31 mouse cellular contexts compared by ENCODE assay signal in genomic region chr13:8467591-8468366, GRCm38 (mm10).
DNase-seq lines count a peak whose midpoint lies in the region; ATAC-seq and TF ChIP-seq lines count a peak whose summit lies in the region.
"Had no signal": no experiment of that assay in that cellular context is flagged by ENCODE, and none has a peak within 500 bp of the region (broad histone marks: within the 10 kb centered on the region; RNA-seq: fewer than 3 reads in every experiment).

No protein-coding gene starts in this region.

- no peak overlapping the region for H3K9ac ChIP-seq in hindbrain, embryonic 16.5 days (ENCODE audit: low read depth, low read length)
- H3K9ac ChIP-seq in hindbrain, embryonic 13.5 days, result no peak overlapping the region
- no peak overlapping the region for H3K9ac ChIP-seq in midbrain, embryonic 14.5 days (replicated peaks; ENCODE audit: low read length)
- no peak overlapping the region for H3K9ac ChIP-seq in midbrain, postnatal 0 days (replicated peaks; ENCODE audit: low read length, poor library complexity, severe bottlenecking)
- H3K9ac ChIP-seq: embryonic facial prominence, embryonic 15.5 days; forebrain, embryonic 12.5 days; forebrain, postnatal 0 days; liver, embryonic 14.5 days had no signal

- H3K9me3 ChIP-seq in hindbrain, embryonic 16.5 days (ENCODE audit: control insufficient read depth, low read length), result no peaks in the 10 kb centered on the region
- H3K9me3 ChIP-seq in hindbrain, embryonic 13.5 days, result no peaks in the 10 kb centered on the region
- H3K9me3 ChIP-seq in midbrain, embryonic 14.5 days (ENCODE audit: control insufficient read depth, low read length), result no peaks in the 10 kb centered on the region
- no peaks in the 10 kb centered on the region for H3K9me3 ChIP-seq in midbrain, embryonic 10.5 days (replicated peaks)
- no peaks in the 10 kb centered on the region for H3K9me3 ChIP-seq in midbrain, postnatal 0 days (ENCODE audit: low read length)
- H3K9me3 ChIP-seq: embryonic facial prominence, embryonic 10.5 days; embryonic facial prominence, embryonic 15.5 days; forebrain, embryonic 12.5 days; G1E had no signal

- 66% methylated on average over 12 of the region's 12 CpGs for WGBS in hindbrain, embryonic 16.5 days
- 71% methylated on average over 12 of the region's 12 CpGs for WGBS in hindbrain, embryonic 13.5 days
- WGBS in midbrain, embryonic 14.5 days, result 61% methylated on average over 12 of the region's 12 CpGs
- 83% methylated on average over 12 of the region's 12 CpGs for WGBS in midbrain, embryonic 10.5 days
- WGBS in midbrain, postnatal 0 days, result 44% methylated on average over 12 of the region's 12 CpGs

- no peaks in the 10 kb centered on the region for H3K27me3 ChIP-seq in hindbrain, embryonic 16.5 days (replicated peaks; ENCODE audit: control insufficient read depth, insufficient read depth, low read length)
- no peaks in the 10 kb centered on the region for H3K27me3 ChIP-seq in hindbrain, embryonic 13.5 days
- H3K27me3 ChIP-seq in midbrain, embryonic 14.5 days (ENCODE audit: control insufficient read depth, insufficient read depth, low read length), result no peaks in the 10 kb centered on the region
- H3K27me3 ChIP-seq in midbrain, embryonic 10.5 days (ENCODE audit: low read depth, poor library complexity, severe bottlenecking), result no peaks in the 10 kb centered on the region
- H3K27me3 ChIP-seq in midbrain, postnatal 0 days (ENCODE audit: insufficient read depth, low read length), result no peaks in the 10 kb centered on the region
- H3K27me3 ChIP-seq: embryonic facial prominence, embryonic 15.5 days; forebrain, embryonic 12.5 days had no signal

- ATAC-seq in hindbrain, embryonic 16.5 days, result no peak
- no peak for ATAC-seq in hindbrain, embryonic 13.5 days (ENCODE audit: low FRiP score)
- peak; percentile 50; the same call in 1 of the 2 replicates for ATAC-seq in midbrain, embryonic 14.5 days (ENCODE audit: low FRiP score, low TSS enrichment)
- no peak for ATAC-seq in midbrain, postnatal 0 days (ENCODE audit: low FRiP score)
- ATAC-seq: forebrain, postnatal 0 days; intestine, embryonic 16.5 days had no signal

- no peaks in the 10 kb centered on the region for H3K36me3 ChIP-seq in hindbrain, embryonic 16.5 days (ENCODE audit: control insufficient read depth, insufficient read depth, low read length)
- H3K36me3 ChIP-seq in hindbrain, embryonic 13.5 days, result no peaks in the 10 kb centered on the region
- H3K36me3 ChIP-seq in midbrain, embryonic 14.5 days (ENCODE audit: control insufficient read depth, insufficient read depth, low read length), result no peaks in the 10 kb centered on the region
- H3K36me3 ChIP-seq in midbrain, embryonic 10.5 days, result no peaks in the 10 kb centered on the region
- no peaks in the 10 kb centered on the region for H3K36me3 ChIP-seq in midbrain, postnatal 0 days (ENCODE audit: insufficient read depth, low read length)
- H3K36me3 ChIP-seq: embryonic facial prominence, embryonic 10.5 days; embryonic facial prominence, embryonic 15.5 days; forebrain, embryonic 12.5 days; G1E had no signal

- H3K4me2 ChIP-seq in hindbrain, embryonic 16.5 days (ENCODE audit: low read length), result peak overlapping the region; percentile 12; the same call in 1 of the 2 replicates
- H3K4me2 ChIP-seq in hindbrain, embryonic 13.5 days, result no peak overlapping the region
- peak overlapping the region; percentile 6; the same call in 1 of the 2 replicates for H3K4me2 ChIP-seq in midbrain, embryonic 14.5 days (ENCODE audit: low read length)
- peak overlapping the region; percentile 13 for H3K4me2 ChIP-seq in midbrain, postnatal 0 days (ENCODE audit: low read depth, low read length, poor library complexity, severe bottlenecking)
- H3K4me2 ChIP-seq: embryonic facial prominence, embryonic 15.5 days; forebrain, embryonic 12.5 days had no signal

- no peak overlapping the region for H3K27ac ChIP-seq in hindbrain, embryonic 16.5 days (ENCODE audit: low read depth, low read length)
- no peak overlapping the region for H3K27ac ChIP-seq in hindbrain, embryonic 13.5 days
- H3K27ac ChIP-seq in midbrain, embryonic 14.5 days (replicated peaks; ENCODE audit: low read depth, low read length), result peak overlapping the region; percentile 57; the same call in 1 of the 2 replicates
- H3K27ac ChIP-seq in midbrain, embryonic 10.5 days (replicated peaks), result no peak overlapping the region
- H3K27ac ChIP-seq in midbrain, postnatal 0 days (ENCODE audit: low read depth, low read length), result peak overlapping the region; percentile 28; the same call in 1 of the 2 replicates
- H3K27ac ChIP-seq: embryonic facial prominence, embryonic 10.5 days; embryonic facial prominence, embryonic 15.5 days; forebrain, embryonic 12.5 days; heart, adult 2 months; kidney, postnatal 0 days; liver, embryonic 14.5 days; macrophage had no signal

- no peak overlapping the region for H3K4me3 ChIP-seq in hindbrain, embryonic 16.5 days (ENCODE audit: low read length)
- H3K4me3 ChIP-seq in hindbrain, embryonic 13.5 days, result no peak overlapping the region
- H3K4me3 ChIP-seq in midbrain, embryonic 14.5 days (replicated peaks; ENCODE audit: low read depth, low read length), result no peak overlapping the region
- no peak overlapping the region for H3K4me3 ChIP-seq in midbrain, embryonic 10.5 days
- no peak overlapping the region for H3K4me3 ChIP-seq in midbrain, postnatal 0 days (ENCODE audit: low read depth, low read length)
- H3K4me3 ChIP-seq: embryonic facial prominence, embryonic 10.5 days; embryonic facial prominence, embryonic 15.5 days; forebrain, embryonic 12.5 days; heart, adult 2 months had no signal

- TF ChIP-seq CTCF in midbrain, postnatal 0 days (IDR thresholded peaks at IDR 0.05), result no peak

- peak; percentile 48 for DNase-seq in midbrain, embryonic 14.5 days
- no peak for DNase-seq in midbrain, embryonic 10.5 days (ENCODE audit: low spot score)
- peak; percentile 36 for DNase-seq in R1 (ENCODE audit: low read depth, low spot score)
- DNase-seq in midbrain, postnatal 0 days (ENCODE audit: low spot score), result no peak
- DNase-seq in layer of hippocampus, postnatal 14 days (ENCODE audit: low spot score in 2 of 2), result no peak
- DNase-seq in adrenal gland, postnatal 10 days, result no peak
- DNase-seq: adrenal gland, postnatal 25 days; cerebellum, adult 2 months; cerebellum, postnatal 14 days; forebrain, postnatal 0 days; heart, adult 2 months; heart, postnatal 14 days; kidney, adult 8-10 months; kidney, postnatal 4 days; left cerebral cortex, postnatal 4 days; liver; lung, adult 2 months; lung, postnatal 10 days; right cerebral cortex, adult 18-20 months; spleen, adult 18-20 months; thymus, postnatal 14 days had no signal

- H3K4me1 ChIP-seq in hindbrain, embryonic 16.5 days (ENCODE audit: control insufficient read depth, insufficient read depth, low read depth, low read length), result no peaks in the 10 kb centered on the region
- peaks cover 4% of the 10 kb centered on the region; the same call in 1 of the 2 replicates for H3K4me1 ChIP-seq in hindbrain, embryonic 13.5 days (replicated peaks)
- H3K4me1 ChIP-seq in midbrain, embryonic 14.5 days (ENCODE audit: control insufficient read depth, insufficient read depth, low read length), result peaks cover 4% of the 10 kb centered on the region; the same call in 1 of the 2 replicates
- no peaks in the 10 kb centered on the region for H3K4me1 ChIP-seq in midbrain, embryonic 10.5 days
- H3K4me1 ChIP-seq in midbrain, postnatal 0 days (ENCODE audit: insufficient read depth, low read length), result no peaks in the 10 kb centered on the region
- H3K4me1 ChIP-seq: embryonic facial prominence, embryonic 10.5 days; embryonic facial prominence, embryonic 15.5 days; forebrain, embryonic 12.5 days had no signal

Comparison
In these comparisons a context has a peak if more than half of its experiments do, and no peak if none do; other contexts are left out.
1. H3K27ac ChIP-seq: peak in midbrain, embryonic 14.5 days (single experiment) and midbrain, postnatal 0 days (single experiment); none in hindbrain, embryonic 16.5 days (single experiment), hindbrain, embryonic 13.5 days (single experiment) and midbrain, embryonic 10.5 days (single experiment).
2. DNase-seq: peak in midbrain, embryonic 14.5 days (single experiment) and R1 (single experiment); none in midbrain, embryonic 10.5 days (single experiment), midbrain, postnatal 0 days (single experiment), layer of hippocampus, postnatal 14 days (0 of 2) and adrenal gland, postnatal 10 days (single experiment).